ENCODE assay signal across 27 mouse cellular contexts in genomic region chr14:36612860-36613259, GRCm38 (mm10).
A peak's percentile ranks its signal among the peaks of the same experiment; 100 is the strongest.
DNase-seq lines count a peak whose midpoint lies in the region; ATAC-seq lines count a peak whose summit lies in the region.
"Had no signal": no experiment of that assay in that cellular context is flagged by ENCODE, and none has a peak within 500 bp of the region (broad histone marks: within the 10 kb centered on the region; RNA-seq: fewer than 3 reads in every experiment).

No protein-coding gene starts in this region.

- peak overlapping the region; percentile 69 for H3K27ac ChIP-seq in liver, embryonic 13.5 days
- H3K27ac ChIP-seq: embryonic facial prominence, embryonic 12.5 days; hindbrain, embryonic 14.5 days; left cerebral cortex, adult 2 months; limb, embryonic 13.5 days had no signal

- H3K27me3 ChIP-seq in liver, embryonic 13.5 days = no peaks in the 10 kb centered on the region
- H3K27me3 ChIP-seq: CH12.LX; embryonic facial prominence, embryonic 12.5 days; limb, embryonic 13.5 days had no signal

- no peak overlapping the region for H3K4me2 ChIP-seq in liver, embryonic 13.5 days
- H3K4me2 ChIP-seq: embryonic facial prominence, embryonic 12.5 days; hindbrain, embryonic 14.5 days; limb, embryonic 13.5 days; lung, embryonic 14.5 days; midbrain, embryonic 11.5 days had no signal

- H3K36me3 ChIP-seq in liver, embryonic 13.5 days = no peaks in the 10 kb centered on the region
- H3K36me3 ChIP-seq: embryonic facial prominence, embryonic 12.5 days; limb, embryonic 13.5 days had no signal

- peaks cover 24% of the 10 kb centered on the region for H3K4me1 ChIP-seq in liver, embryonic 13.5 days (replicated peaks)
- H3K4me1 ChIP-seq: embryonic facial prominence, embryonic 12.5 days; limb, embryonic 13.5 days had no signal

- no peaks in the 10 kb centered on the region for H3K9me3 ChIP-seq in liver, embryonic 13.5 days (replicated peaks)
- H3K9me3 ChIP-seq: embryonic facial prominence, embryonic 12.5 days; limb, embryonic 13.5 days had no signal

- WGBS in liver, embryonic 13.5 days (ENCODE audit: insufficient replicate concordance) = 33% methylated on average over 3 of the region's 3 CpGs

- peak; percentile 10; the same call in 1 of the 2 replicates for ATAC-seq in cerebellum, adult (ENCODE audit: insufficient number of reproducible peaks, low FRiP score, low TSS enrichment)
- ATAC-seq in erythroblast, adult 5-6 weeks (replicated peaks; ENCODE audit: low FRiP score, poor library complexity, severe bottlenecking) = peak; percentile 55; the same call in 1 of the 2 replicates
- peak; percentile 97 for ATAC-seq in liver, embryonic 13.5 days (ENCODE audit: low read depth)
- peak; percentile 48 for ATAC-seq in megakaryocyte progenitor cell, adult 5-6 weeks (replicated peaks; ENCODE audit: poor library complexity)
- ATAC-seq: activated CD4-positive, CD25-positive, alpha-beta regulatory T cell, adult 4 months; forebrain, embryonic 16.5 days; midbrain, embryonic 16.5 days had no signal

- no peak overlapping the region for H3K4me3 ChIP-seq in liver, embryonic 13.5 days (replicated peaks)
- H3K4me3 ChIP-seq: embryonic facial prominence, embryonic 12.5 days; left cerebral cortex, adult 2 months; limb, embryonic 13.5 days had no signal

- peak overlapping the region; percentile 36; the same call in 1 of the 2 replicates for H3K9ac ChIP-seq in liver, embryonic 13.5 days
- H3K9ac ChIP-seq: embryonic facial prominence, embryonic 12.5 days; hindbrain, embryonic 14.5 days; limb, embryonic 13.5 days; lung, embryonic 14.5 days had no signal

- DNase-seq in cerebellum, postnatal 4 days (ENCODE audit: low spot score in 2 of 2) = no peak
- no peak for DNase-seq in liver, embryonic 13.5 days
- no peak for DNase-seq in adrenal gland, adult 8-10 months
- DNase-seq in urinary bladder, adult 2 months (ENCODE audit: low spot score) = no peak
- DNase-seq in left cerebral cortex, adult 8-10 months (ENCODE audit: low spot score in 2 of 2) = no peak
- DNase-seq: adrenal gland, postnatal 10 days; cerebellum, adult 11 months; cerebellum, adult 9-10 months; cerebellum, postnatal 36 days; embryo, embryonic 11 days; kidney, adult 11 months; kidney, postnatal 14 days; lung, embryonic 14.5 days; lung, postnatal 14 days; thymus, postnatal 25 days had no signal

Comparison
In these comparisons a context has a peak if more than half of its experiments do, and no peak if none do; other contexts are left out.
1. ATAC-seq: peak in every context shown above with its lines; median percentile 97 in liver, embryonic 13.5 days; 55 in erythroblast, adult 5-6 weeks; 48 in megakaryocyte progenitor cell, adult 5-6 weeks; 10 in cerebellum, adult.